Mouse (Mus musculus): ENCODE measurements around the gene Gm20388.

- TF ChIP-seq CTCF (IDR thresholded peaks at IDR 0.05; ENCODE audit: low read depth) = no peak
- TF ChIP-seq EP300 (IDR thresholded peaks at IDR 0.05; ENCODE audit: low read depth) = no peak
These were observed 185.8 kb downstream of the Gm20388 start for GRCm38 (mm10) chr8:120096486-120096885.

Data from liver, embryonic 14.5 days (tissue).